Comparison of ENCODE assay signal across 8 mouse cellular contexts in genomic region chr7:44970231-44970691, GRCm38 (mm10). TPM values are rescaled to one million over a fixed set of nuclear protein-coding genes. Genes with fewer than 3 reads are reported as not detected.
DNase-seq lines count a peak whose midpoint lies in the region; ATAC-seq and TF ChIP-seq lines count a peak whose summit lies in the region.

No protein-coding gene starts in this region.

- no peak for TF ChIP-seq CTCF in CH12.LX (conservative IDR thresholded peaks at IDR 0.05 in 1 of 2, IDR thresholded peaks at IDR 0.05 in 1 of 2; ENCODE audit: low read depth in 2 of 2, low read length in 2 of 2)

- peaks cover 0 to 33% of the 10 kb centered on the region in 2 experiments for H3K36me3 ChIP-seq in CH12.LX (replicated peaks in 1 of 2; ENCODE audit: control insufficient read depth in 1 of 2, insufficient read depth in 1 of 2, low read length in 1 of 2)
- no peaks in the 10 kb centered on the region; the same call in 1 of the 2 replicates for H3K36me3 ChIP-seq in forebrain, embryonic 11.5 days (ENCODE audit: control insufficient read depth, insufficient read depth, low read length)
- H3K36me3 ChIP-seq in heart, embryonic 15.5 days = no peaks in the 10 kb centered on the region
- no peaks in the 10 kb centered on the region for H3K36me3 ChIP-seq in liver, embryonic 16.5 days (ENCODE audit: control insufficient read depth, insufficient read depth)
- peaks cover 27% of the 10 kb centered on the region for H3K36me3 ChIP-seq in neural tube, embryonic 13.5 days

- peak overlapping the region; percentile 86 for H3K4me2 ChIP-seq in CH12.LX (ENCODE audit: insufficient read depth, low read depth, poor library complexity, severe bottlenecking)
- H3K4me2 ChIP-seq in forebrain, embryonic 11.5 days (ENCODE audit: low read depth, low read length, severe bottlenecking) = peak overlapping the region; percentile 51
- peak overlapping the region; percentile 93 for H3K4me2 ChIP-seq in heart, embryonic 15.5 days
- peak overlapping the region; percentile 84 for H3K4me2 ChIP-seq in liver, embryonic 16.5 days (ENCODE audit: low read depth, low read length)
- peak overlapping the region; percentile 74 for H3K4me2 ChIP-seq in neural tube, embryonic 13.5 days

- peak; percentile 67; the same call in 1 of the 2 replicates for TF ChIP-seq POLR2A in CH12.LX (IDR thresholded peaks at IDR 0.05; ENCODE audit: low read depth, low read length)

- H3K27ac ChIP-seq in CH12.LX (ENCODE audit: insufficient read depth, low read depth) = peak overlapping the region; percentile 65
- peak overlapping the region; percentile 72 for H3K27ac ChIP-seq in forebrain, embryonic 11.5 days (ENCODE audit: low read depth, low read length)
- peak overlapping the region; percentile 76 for H3K27ac ChIP-seq in heart, embryonic 15.5 days
- H3K27ac ChIP-seq in liver, embryonic 16.5 days (ENCODE audit: low read length) = no peak overlapping the region
- H3K27ac ChIP-seq in neural tube, embryonic 13.5 days (replicated peaks) = peak overlapping the region; percentile 86

- no peak for TF ChIP-seq EP300 in CH12.LX (IDR thresholded peaks at IDR 0.05; ENCODE audit: low read length)

- H3K9me3 ChIP-seq in CH12.LX (replicated peaks; ENCODE audit: low read length) = no peaks in the 10 kb centered on the region
- no peaks in the 10 kb centered on the region for H3K9me3 ChIP-seq in forebrain, embryonic 11.5 days (ENCODE audit: control insufficient read depth, low read length)
- H3K9me3 ChIP-seq in heart, embryonic 15.5 days (replicated peaks) = no peaks in the 10 kb centered on the region
- no peaks in the 10 kb centered on the region for H3K9me3 ChIP-seq in liver, embryonic 16.5 days (replicated peaks; ENCODE audit: control insufficient read depth, low read length)
- no peaks in the 10 kb centered on the region for H3K9me3 ChIP-seq in neural tube, embryonic 13.5 days

- peak overlapping the region; percentile 22; the same call in 1 of the 2 replicates for H3K9ac ChIP-seq in CH12.LX (ENCODE audit: insufficient read depth, low read depth)
- H3K9ac ChIP-seq in forebrain, embryonic 11.5 days (ENCODE audit: low read length) = peak overlapping the region; percentile 52
- peak overlapping the region; percentile 65 for H3K9ac ChIP-seq in heart, embryonic 15.5 days
- H3K9ac ChIP-seq in liver, embryonic 16.5 days (ENCODE audit: low read depth, low read length) = peak overlapping the region; percentile 38
- peak overlapping the region; percentile 70 for H3K9ac ChIP-seq in neural tube, embryonic 13.5 days

- peaks cover 7 to 25% of the 10 kb centered on the region in 2 experiments; a peak in 3 of 4 replicates for H3K4me1 ChIP-seq in CH12.LX (ENCODE audit: control insufficient read depth in 1 of 2, insufficient read depth in 2 of 2)
- peaks cover 10% of the 10 kb centered on the region; the same call in 1 of the 2 replicates for H3K4me1 ChIP-seq in forebrain, embryonic 11.5 days (replicated peaks; ENCODE audit: control insufficient read depth, insufficient read depth, low read length)
- peaks cover 20% of the 10 kb centered on the region for H3K4me1 ChIP-seq in heart, embryonic 15.5 days (replicated peaks)
- peaks cover 30% of the 10 kb centered on the region for H3K4me1 ChIP-seq in liver, embryonic 16.5 days (ENCODE audit: control insufficient read depth, low read depth, low read length)
- H3K4me1 ChIP-seq in neural tube, embryonic 13.5 days (replicated peaks) = peaks cover 43% of the 10 kb centered on the region

- in situ Hi-C loops in CH12.LX (cut with MboI; ENCODE audit: low pct_ligation_motif_present, low pct_unique_long_range_greater_than_20kb, low sequenced_read_pairs) = no loop called here

- dilution Hi-C loops in CH12.LX (cut with MboI; ENCODE audit: extremely low pct_ligation_motif_present, extremely low pct_unique_long_range_greater_than_20kb, low sequenced_read_pairs) = no loop called here

- H3K27me3 ChIP-seq in CH12.LX (replicated peaks) = no peaks in the 10 kb centered on the region
- no peaks in the 10 kb centered on the region for H3K27me3 ChIP-seq in forebrain, embryonic 11.5 days (ENCODE audit: control insufficient read depth, insufficient read depth, low read length)
- H3K27me3 ChIP-seq in heart, embryonic 15.5 days = no peaks in the 10 kb centered on the region
- no peaks in the 10 kb centered on the region for H3K27me3 ChIP-seq in liver, embryonic 16.5 days (ENCODE audit: control insufficient read depth, insufficient read depth, low read depth, low read length)
- no peaks in the 10 kb centered on the region for H3K27me3 ChIP-seq in neural tube, embryonic 13.5 days

- H3K4me3 ChIP-seq in CH12.LX (replicated peaks in 1 of 3; ENCODE audit: low read depth in 2 of 3, low read length in 2 of 3, poor library complexity in 1 of 3) = peak overlapping the region; percentile 52 to 62 (median 56)
- peak overlapping the region; percentile 46 for H3K4me3 ChIP-seq in forebrain, embryonic 11.5 days (ENCODE audit: low read depth, low read length)
- H3K4me3 ChIP-seq in heart, embryonic 15.5 days = peak overlapping the region; percentile 56
- H3K4me3 ChIP-seq in liver, embryonic 16.5 days (ENCODE audit: low read depth, low read length) = peak overlapping the region; percentile 59
- H3K4me3 ChIP-seq in neural tube, embryonic 13.5 days = peak overlapping the region; percentile 51

- under 1% methylated on average over 36 of the region's 36 CpGs for WGBS in forebrain, embryonic 11.5 days
- under 1% methylated on average over 36 of the region's 36 CpGs for WGBS in heart, embryonic 15.5 days
- WGBS in liver, embryonic 16.5 days (ENCODE audit: insufficient replicate concordance) = under 1% methylated on average over 36 of the region's 36 CpGs
- under 1% methylated on average over 35 of the region's 36 CpGs for WGBS in neural tube, embryonic 13.5 days

- H3K79me2 ChIP-seq in CH12.LX (replicated peaks; ENCODE audit: control insufficient read depth, extremely low read depth, insufficient read depth, poor library complexity, severe bottlenecking) = no peaks in the 10 kb centered on the region

- no peak for TF ChIP-seq RAD21 in CH12.LX (IDR thresholded peaks at IDR 0.05; ENCODE audit: low read depth, low read length)

- peak; percentile 93 for DNase-seq in CH12.LX (ENCODE audit: extremely low read depth)
- peak; percentile 55 for DNase-seq in c-Kit-positive CD71-negative TER-119-negative erythroid progenitor cells, embryonic 14.5 days (ENCODE audit: low read depth)
- peak; percentile 94 for DNase-seq in forebrain, embryonic 11.5 days (ENCODE audit: low spot score)
- DNase-seq in kidney, postnatal 14 days = peak; percentile 92
- DNase-seq in telencephalon, adult 2 months (ENCODE audit: low read depth, low spot score) = peak; percentile 86

- ATAC-seq in forebrain, embryonic 11.5 days (replicated peaks; ENCODE audit: low FRiP score) = peak; percentile 95
- peak; percentile 96 for ATAC-seq in heart, embryonic 15.5 days (replicated peaks; ENCODE audit: insufficient number of reproducible peaks, insufficient read depth, low FRiP score, low read depth)
- peak; percentile 89 for ATAC-seq in liver, embryonic 16.5 days (ENCODE audit: low read depth)
- peak; percentile 94 for ATAC-seq in neural tube, embryonic 13.5 days (ENCODE audit: low read depth)

RNA-seq across cellular contexts. Expression of gene Cpt1c, which starts 4.4 kb away (rescaled TPM):
- total RNA-seq in CH12.LX (2012; rRNA removed) = 3.6 and 4.5 TPM in 2 replicates
- 10.2 and 10.3 TPM in 2 replicates for total RNA-seq in CH12.LX (2014; rRNA removed)
- 10.4 and 12.7 TPM in 2 replicates for polyA plus RNA-seq in CH12.LX (2012; ENCODE audit: insufficient read length, low read depth)
- polyA plus RNA-seq in forebrain, embryonic 11.5 days (2014; fragmentation: Nextera tagmentation; extraction: Ambion mirVana) = 26.3 and 27.2 TPM in 2 replicates
- 9.0 and 12.2 TPM in 2 replicates for polyA plus RNA-seq in heart, embryonic 15.5 days (2015; fragmentation: Nextera tagmentation; extraction: Ambion mirVana)
- polyA plus RNA-seq in liver, embryonic 16.5 days (2015; fragmentation: Nextera tagmentation; extraction: Ambion mirVana) = 1.8 and 2.1 TPM in 2 replicates
- polyA plus RNA-seq in neural tube, embryonic 13.5 days (2015; fragmentation: Nextera tagmentation; extraction: Ambion mirVana) = 47.3 and 54.9 TPM in 2 replicates

RNA-seq across cellular contexts. Expression of gene Prmt1, which starts 16.1 kb away (rescaled TPM):
- 340 and 407 TPM in 2 replicates for total RNA-seq in CH12.LX (2012; rRNA removed)
- total RNA-seq in CH12.LX (2014; rRNA removed) = 220 and 231 TPM in 2 replicates
- polyA plus RNA-seq in CH12.LX (2012; ENCODE audit: insufficient read length, low read depth) = 608 and 642 TPM in 2 replicates
- 286 and 301 TPM in 2 replicates for polyA plus RNA-seq in forebrain, embryonic 11.5 days (2014; fragmentation: Nextera tagmentation; extraction: Ambion mirVana)
- 315 and 356 TPM in 2 replicates for polyA plus RNA-seq in heart, embryonic 15.5 days (2015; fragmentation: Nextera tagmentation; extraction: Ambion mirVana)
- polyA plus RNA-seq in liver, embryonic 16.5 days (2015; fragmentation: Nextera tagmentation; extraction: Ambion mirVana) = 95.6 and 98.6 TPM in 2 replicates
- 612 and 623 TPM in 2 replicates for polyA plus RNA-seq in neural tube, embryonic 13.5 days (2015; fragmentation: Nextera tagmentation; extraction: Ambion mirVana)

RNA-seq across cellular contexts. Expression of gene Irf3, which starts 27.2 kb away (rescaled TPM):
- 56.5 and 65.0 TPM in 2 replicates for total RNA-seq in CH12.LX (2012; rRNA removed)
- total RNA-seq in CH12.LX (2014; rRNA removed) = 33.5 and 39.0 TPM in 2 replicates
- polyA plus RNA-seq in CH12.LX (2012; ENCODE audit: insufficient read length, low read depth) = 79.7 and 87.7 TPM in 2 replicates
- polyA plus RNA-seq in forebrain, embryonic 11.5 days (2014; fragmentation: Nextera tagmentation; extraction: Ambion mirVana) = 75.3 and 86.0 TPM in 2 replicates
- 61.6 and 76.7 TPM in 2 replicates for polyA plus RNA-seq in heart, embryonic 15.5 days (2015; fragmentation: Nextera tagmentation; extraction: Ambion mirVana)
- 39.8 and 43.2 TPM in 2 replicates for polyA plus RNA-seq in liver, embryonic 16.5 days (2015; fragmentation: Nextera tagmentation; extraction: Ambion mirVana)
- polyA plus RNA-seq in neural tube, embryonic 13.5 days (2015; fragmentation: Nextera tagmentation; extraction: Ambion mirVana) = 60.3 and 67.3 TPM in 2 replicates

RNA-seq across cellular contexts. Expression of gene Tsks, which starts 27.3 kb away (rescaled TPM):
- total RNA-seq in CH12.LX (2012; rRNA removed) = 0.08 TPM in 1 of 2 replicates, not detected in the other
- not detected in 2 replicates for total RNA-seq in CH12.LX (2014; rRNA removed)
- not detected in 2 replicates for polyA plus RNA-seq in CH12.LX (2012; ENCODE audit: insufficient read length, low read depth)
- 0.23 TPM in 1 of 2 replicates, not detected in the other for polyA plus RNA-seq in forebrain, embryonic 11.5 days (2014; fragmentation: Nextera tagmentation; extraction: Ambion mirVana)
- 0.13 and 0.27 TPM in 2 replicates for polyA plus RNA-seq in heart, embryonic 15.5 days (2015; fragmentation: Nextera tagmentation; extraction: Ambion mirVana)
- polyA plus RNA-seq in liver, embryonic 16.5 days (2015; fragmentation: Nextera tagmentation; extraction: Ambion mirVana) = 0.12 TPM in 1 of 2 replicates, not detected in the other
- polyA plus RNA-seq in neural tube, embryonic 13.5 days (2015; fragmentation: Nextera tagmentation; extraction: Ambion mirVana) = 0.22 TPM in 1 of 2 replicates, not detected in the other

RNA-seq across cellular contexts. Expression of gene Bcl2l12, which starts 28.3 kb away (rescaled TPM):
- total RNA-seq in CH12.LX (2012; rRNA removed) (11.8 and 12.0 TPM in 2 replicates), CH12.LX (2014; rRNA removed) (9.2 and 9.8 TPM in 2 replicates)
- 10.8 and 12.6 TPM in 2 replicates for polyA plus RNA-seq in CH12.LX (2012; ENCODE audit: insufficient read length, low read depth)
- polyA plus RNA-seq in forebrain, embryonic 11.5 days (2014; fragmentation: Nextera tagmentation; extraction: Ambion mirVana) = 70.6 and 74.9 TPM in 2 replicates
- polyA plus RNA-seq in heart, embryonic 15.5 days (2015; fragmentation: Nextera tagmentation; extraction: Ambion mirVana) = 34.5 and 35.4 TPM in 2 replicates
- 11.0 and 12.2 TPM in 2 replicates for polyA plus RNA-seq in liver, embryonic 16.5 days (2015; fragmentation: Nextera tagmentation; extraction: Ambion mirVana)
- polyA plus RNA-seq in neural tube, embryonic 13.5 days (2015; fragmentation: Nextera tagmentation; extraction: Ambion mirVana) = 17.3 and 17.4 TPM in 2 replicates
